Mouse (Mus musculus) spleen, postnatal 14 days (tissue): ENCODE data around the gene Pax8.

Experiments used
- DNase-seq, 2 experiments: peaks; one replicate each; pipeline ENCODE4 v3.0.0; 2021 to 2022; ENCODE audit warnings: low spot score in 2 of 2

Pax8 gene

GRCm38 (mm10) chr2:24475420-24475819 lies at the start of gene Pax8:
Pax8 (minus strand) TSS chr2:24475599.
- no peak for DNase-seq

GRCm38 (mm10) chr2:24521430-24522226 lies 46.2 kb upstream of the Pax8 start:
- no peak for DNase-seq

- DNase-seq: no peak
These were observed 45.3 kb upstream of the Pax8 start for GRCm38 (mm10) chr2:24520576-24521272.

- DNase-seq: no peak
These were observed 41.5 kb upstream of the Pax8 start for GRCm38 (mm10) chr2:24516946-24517345.

GRCm38 (mm10) chr2:24507359-24507758 lies 32.0 kb upstream of the Pax8 start:
- no peak for DNase-seq

GRCm38 (mm10) chr2:24502963-24503471 lies 27.6 kb upstream of the Pax8 start:
- DNase-seq: no peak

- no peak for DNase-seq
These were observed 25.5 kb upstream of the Pax8 start for GRCm38 (mm10) chr2:24500921-24501320.

GRCm38 (mm10) chr2:24490564-24490963 lies 15.2 kb upstream of the Pax8 start:
- DNase-seq: no peak

- DNase-seq: no peak
These were observed 13.3 kb upstream of the Pax8 start for GRCm38 (mm10) chr2:24488660-24489059.

GRCm38 (mm10) chr2:24487056-24487825 lies 11.8 kb upstream of the Pax8 start:
- DNase-seq: no peak

- no peak for DNase-seq
These were observed 10.0 kb upstream of the Pax8 start for GRCm38 (mm10) chr2:24485398-24485797.

GRCm38 (mm10) chr2:24479906-24480305 lies 4.5 kb upstream of the Pax8 start:
- DNase-seq: no peak

- no peak for DNase-seq
These were observed 3.8 kb upstream of the Pax8 start for GRCm38 (mm10) chr2:24479151-24479550.

GRCm38 (mm10) chr2:24478611-24479010 lies 3.2 kb upstream of the Pax8 start:
- DNase-seq: no peak

- no peak for DNase-seq
These were observed 653 bp downstream of the Pax8 start for GRCm38 (mm10) chr2:24474514-24475378.

- DNase-seq: no peak
These were observed 1.5 kb downstream of the Pax8 start for GRCm38 (mm10) chr2:24473641-24474511.

GRCm38 (mm10) chr2:24472677-24473076 lies 2.7 kb downstream of the Pax8 start:
- no peak for DNase-seq

- no peak for DNase-seq
These were observed 3.3 kb downstream of the Pax8 start for GRCm38 (mm10) chr2:24472111-24472510.

GRCm38 (mm10) chr2:24469102-24469501 lies 6.3 kb downstream of the Pax8 start:
- DNase-seq: no peak

- DNase-seq: no peak
These were observed 7.0 kb downstream of the Pax8 start for GRCm38 (mm10) chr2:24468430-24468829.
